Mouse (Mus musculus): ENCODE data around the gene Frk. TPM values are rescaled to one million over a fixed set of nuclear protein-coding genes. Genes with fewer than 3 reads are reported as not detected.

The Frk gene
- polyA plus RNA-seq, 1 experiment from 2014 or later: 14.3 TPM

GRCm38 (mm10) chr10:34511192-34511591 lies 28.0 kb downstream of the Frk start:
- H3K9me3 ChIP-seq: no peaks in the 10 kb centered on the region
- WGBS: 46% methylated on average over 3 of the region's 3 CpGs
- no peaks in the 10 kb centered on the region for H3K36me3 ChIP-seq
- no peak overlapping the region for H3K4me2 ChIP-seq
- H3K4me3 ChIP-seq (replicated peaks): no peak overlapping the region
- H3K9ac ChIP-seq: no peak overlapping the region
- ATAC-seq (ENCODE audit: insufficient read depth, low FRiP score, low read depth): no peak
- no peak overlapping the region for H3K27ac ChIP-seq
- H3K27me3 ChIP-seq (replicated peaks): no peaks in the 10 kb centered on the region
- no peaks in the 10 kb centered on the region for H3K4me1 ChIP-seq

DNA sequence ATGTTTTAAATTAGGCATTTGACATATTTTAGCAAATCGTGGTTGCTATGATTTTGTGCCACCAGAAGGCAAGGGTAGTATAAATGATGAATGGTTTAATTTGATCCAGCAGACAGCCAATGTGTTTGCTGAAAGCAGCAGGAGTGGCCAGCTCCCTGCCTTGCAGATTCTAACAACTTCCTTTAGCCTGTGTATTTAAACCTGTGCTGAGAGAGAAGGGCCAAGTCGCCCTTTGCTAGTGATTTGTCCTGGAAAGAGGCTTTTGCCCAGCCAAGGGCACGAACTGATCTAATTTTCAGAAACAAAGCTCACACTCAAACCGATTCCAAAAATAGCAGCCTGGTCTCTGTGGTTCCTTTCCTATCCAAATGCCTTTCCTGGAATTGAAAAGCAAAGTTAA lies 29.4 kb downstream of the Frk start:
- Histone ChIP-seq H3K4me2 (no peak overlapping the region), H3K27ac (no peak overlapping the region), H3K4me3 (replicated peaks) (no peak overlapping the region)

GRCm38 (mm10) chr10:34525598-34525997 lies 42.4 kb downstream of the Frk start:
- Histone ChIP-seq H3K27me3 (replicated peaks) (no peaks in the 10 kb centered on the region), H3K4me2 (no peak overlapping the region), H3K36me3 (no peaks in the 10 kb centered on the region), H3K4me3 (replicated peaks) (no peak overlapping the region), H3K9me3 (no peaks in the 10 kb centered on the region; the same call in 1 of the 2 replicates), H3K27ac (no peak overlapping the region), H3K4me1 (no peaks in the 10 kb centered on the region), H3K9ac (no peak overlapping the region)
- WGBS: 79% methylated on average over 1 of the region's 1 CpGs
- ATAC-seq (ENCODE audit: insufficient read depth, low FRiP score, low read depth): no peak

More for the DNA sequence above, 29.4 kb downstream of the Frk start:
- Histone ChIP-seq H3K9me3 (no peaks in the 10 kb centered on the region), H3K27me3 (replicated peaks) (no peaks in the 10 kb centered on the region), H3K9ac (no peak overlapping the region), H3K4me1 (no peaks in the 10 kb centered on the region), H3K36me3 (no peaks in the 10 kb centered on the region)
- WGBS: 18% methylated on average over 4 of the region's 4 CpGs
- ATAC-seq (ENCODE audit: insufficient read depth, low FRiP score, low read depth): no peak

GRCm38 (mm10) chr10:34531766-34532165 lies 48.6 kb downstream of the Frk start:
- Histone ChIP-seq H3K4me1 (no peaks in the 10 kb centered on the region), H3K4me3 (replicated peaks) (no peak overlapping the region), H3K9ac (no peak overlapping the region), H3K27ac (no peak overlapping the region), H3K4me2 (no peak overlapping the region), H3K36me3 (no peaks in the 10 kb centered on the region), H3K9me3 (no peaks in the 10 kb centered on the region; the same call in 1 of the 2 replicates), H3K27me3 (replicated peaks) (no peaks in the 10 kb centered on the region)
- no peak for ATAC-seq (ENCODE audit: insufficient read depth, low FRiP score, low read depth)
- 70% methylated on average over 1 of the region's 1 CpGs for WGBS

DNA sequence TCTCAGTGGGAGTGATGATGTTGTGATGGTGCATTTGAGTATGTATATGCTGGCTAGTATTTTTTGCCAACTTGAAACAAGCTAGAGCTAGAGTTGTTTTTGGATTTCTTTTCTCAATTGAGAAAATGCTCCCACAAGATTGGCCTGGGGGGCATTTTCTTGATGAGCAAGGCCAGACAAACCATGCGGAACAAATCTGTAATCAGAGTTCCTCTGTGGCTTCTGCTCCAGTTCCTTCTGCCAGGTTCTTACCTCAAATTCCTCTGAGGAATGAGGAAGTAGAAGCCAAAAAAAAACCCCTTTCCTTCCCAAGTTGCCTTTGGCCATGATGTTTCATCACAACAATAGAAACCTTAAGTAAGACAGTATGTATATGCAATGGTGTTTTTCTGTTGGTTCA lies 49.3 kb downstream of the Frk start:
- Histone ChIP-seq H3K36me3 (no peaks in the 10 kb centered on the region), H3K4me1 (no peaks in the 10 kb centered on the region), H3K27me3 (replicated peaks) (no peaks in the 10 kb centered on the region), H3K27ac (no peak overlapping the region), H3K4me3 (replicated peaks) (no peak overlapping the region), H3K9ac (no peak overlapping the region), H3K4me2 (no peak overlapping the region), H3K9me3 (no peaks in the 10 kb centered on the region; the same call in 1 of the 2 replicates)
- ATAC-seq (ENCODE audit: insufficient read depth, low FRiP score, low read depth): no peak
- 79% methylated on average over 1 of the region's 1 CpGs for WGBS

DNA sequence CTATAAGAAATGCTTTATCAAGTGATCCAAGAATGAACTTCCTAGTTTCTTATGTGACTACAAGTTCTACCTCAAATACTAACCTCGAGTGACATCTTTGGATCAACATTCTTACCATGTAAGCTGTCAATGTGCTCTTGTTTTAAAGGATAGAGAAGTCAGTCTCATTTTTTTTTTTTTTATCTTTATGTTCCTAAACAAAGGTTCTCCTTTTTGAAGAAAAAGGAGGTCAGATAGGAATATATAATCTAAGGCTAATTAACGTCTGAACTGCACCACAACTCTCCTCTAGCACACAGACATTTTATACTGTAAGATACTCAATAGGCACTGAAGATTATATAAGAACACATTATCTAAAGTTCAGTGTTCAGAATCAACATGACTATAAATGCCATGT lies 57.5 kb downstream of the Frk start:
- WGBS: 71% methylated on average over 2 of the region's 2 CpGs
- H3K27me3 ChIP-seq (replicated peaks): no peaks in the 10 kb centered on the region
- no peaks in the 10 kb centered on the region for H3K36me3 ChIP-seq
- no peaks in the 10 kb centered on the region for H3K4me1 ChIP-seq
- no peak overlapping the region for H3K9ac ChIP-seq
- ATAC-seq (ENCODE audit: insufficient read depth, low FRiP score, low read depth): no peak
- no peak overlapping the region for H3K27ac ChIP-seq
- H3K4me3 ChIP-seq (replicated peaks): no peak overlapping the region
- no peaks in the 10 kb centered on the region for H3K9me3 ChIP-seq
- H3K4me2 ChIP-seq: no peak overlapping the region

DNA sequence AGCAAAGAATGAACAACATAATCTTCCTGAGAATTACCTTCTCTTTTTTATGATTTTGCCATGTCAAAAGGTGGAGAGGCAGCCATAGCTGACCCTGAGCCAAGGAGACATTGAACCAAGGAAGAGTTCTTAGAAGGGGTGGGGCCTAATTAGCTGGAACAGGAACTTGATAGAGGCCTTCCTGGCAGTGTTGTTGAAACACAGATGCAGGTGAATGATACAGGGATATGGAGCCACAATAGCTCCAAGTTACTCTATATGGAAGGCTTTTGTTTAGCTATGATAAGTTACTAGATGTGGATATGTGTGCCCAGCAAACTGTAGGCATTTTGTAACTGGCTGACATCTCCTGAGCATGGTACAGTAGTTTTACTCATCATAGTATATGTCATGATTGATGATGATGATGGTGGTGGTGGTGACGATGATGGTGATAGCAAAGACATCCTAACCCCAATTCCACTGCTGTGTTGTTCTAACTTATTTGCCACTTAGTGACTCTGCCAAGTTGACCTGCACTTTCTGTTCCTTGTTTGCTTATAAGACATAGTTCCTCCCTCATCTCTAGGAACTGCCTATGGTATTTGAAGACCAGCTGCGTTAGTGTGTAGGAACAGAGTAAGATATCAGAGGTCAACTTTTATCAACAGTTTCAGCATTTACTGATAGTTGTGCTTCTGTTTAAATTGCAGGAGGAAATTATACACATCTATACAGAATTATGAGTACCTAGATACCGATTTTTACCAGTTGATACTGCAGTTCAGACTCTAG lies 58.7 kb downstream of the Frk start:
- Histone ChIP-seq H3K27me3 (replicated peaks) (no peaks in the 10 kb centered on the region), H3K4me2 (no peak overlapping the region), H3K9ac (no peak overlapping the region), H3K4me1 (no peaks in the 10 kb centered on the region), H3K9me3 (no peaks in the 10 kb centered on the region), H3K4me3 (replicated peaks) (no peak overlapping the region), H3K36me3 (no peaks in the 10 kb centered on the region), H3K27ac (no peak overlapping the region)
- no peak for ATAC-seq (ENCODE audit: insufficient read depth, low FRiP score, low read depth)
- WGBS: 69% methylated on average over 3 of the region's 3 CpGs

GRCm38 (mm10) chr10:34550612-34551011 lies 67.4 kb downstream of the Frk start:
- H3K9me3 ChIP-seq: no peaks in the 10 kb centered on the region
- no peak for ATAC-seq (ENCODE audit: insufficient read depth, low FRiP score, low read depth)
- H3K27ac ChIP-seq: no peak overlapping the region
- no peak overlapping the region for H3K4me3 ChIP-seq (replicated peaks)
- 73% methylated on average over 5 of the region's 5 CpGs for WGBS
- H3K36me3 ChIP-seq: no peaks in the 10 kb centered on the region
- no peak overlapping the region for H3K9ac ChIP-seq
- no peaks in the 10 kb centered on the region for H3K4me1 ChIP-seq
- no peaks in the 10 kb centered on the region for H3K27me3 ChIP-seq (replicated peaks)
- H3K4me2 ChIP-seq: no peak overlapping the region

- no peak for ATAC-seq (ENCODE audit: insufficient read depth, low FRiP score, low read depth)
- no peak overlapping the region for H3K9ac ChIP-seq
- no peaks in the 10 kb centered on the region for H3K9me3 ChIP-seq
- 75% methylated on average over 5 of the region's 5 CpGs for WGBS
- no peaks in the 10 kb centered on the region for H3K36me3 ChIP-seq
- H3K4me1 ChIP-seq: no peaks in the 10 kb centered on the region
- H3K27me3 ChIP-seq (replicated peaks): no peaks in the 10 kb centered on the region
- no peak overlapping the region for H3K4me3 ChIP-seq (replicated peaks)
- H3K4me2 ChIP-seq: no peak overlapping the region
- H3K27ac ChIP-seq: no peak overlapping the region
Measured at GRCm38 (mm10) chr10:34551636-34552035, 68.4 kb downstream of the Frk start.

- no peak for ATAC-seq (ENCODE audit: insufficient read depth, low FRiP score, low read depth)
- Histone ChIP-seq H3K4me3 (replicated peaks) (no peak overlapping the region), H3K9me3 (no peaks in the 10 kb centered on the region), H3K27me3 (replicated peaks) (no peaks in the 10 kb centered on the region), H3K4me1 (no peaks in the 10 kb centered on the region), H3K27ac (no peak overlapping the region), H3K36me3 (no peaks in the 10 kb centered on the region), H3K9ac (no peak overlapping the region), H3K4me2 (no peak overlapping the region)
- 81% methylated on average over 1 of the region's 1 CpGs for WGBS
Measured at GRCm38 (mm10) chr10:34563518-34564176, 80.4 kb downstream of the Frk start.

DNA sequence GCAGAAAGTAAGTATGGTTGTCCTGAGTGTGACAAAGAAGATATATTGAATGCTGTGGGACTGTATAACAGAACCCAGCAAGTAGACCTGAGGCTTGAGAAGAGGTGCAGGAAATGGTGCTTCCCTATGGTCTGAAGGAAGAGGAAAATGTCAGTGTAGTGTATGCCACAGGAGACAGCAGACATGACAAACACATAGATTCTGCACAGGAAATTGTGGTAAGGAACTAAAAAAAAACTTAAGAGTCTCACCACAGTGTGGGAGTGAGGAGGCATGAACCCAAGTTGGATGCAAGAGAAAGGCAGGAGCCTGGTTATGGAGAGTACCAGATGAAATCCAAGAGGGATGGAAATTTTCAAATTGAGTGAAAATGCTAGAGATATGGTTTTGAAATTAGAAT lies 132.3 kb downstream of the Frk start:
- no peaks in the 10 kb centered on the region for H3K9me3 ChIP-seq
- no peaks in the 10 kb centered on the region for H3K27me3 ChIP-seq (replicated peaks)
- H3K9ac ChIP-seq: no peak overlapping the region
- H3K4me3 ChIP-seq (replicated peaks): no peak overlapping the region
- no peaks in the 10 kb centered on the region for H3K4me1 ChIP-seq
- no peak overlapping the region for H3K27ac ChIP-seq
- H3K4me2 ChIP-seq: no peak overlapping the region
- ATAC-seq (ENCODE audit: insufficient read depth, low FRiP score, low read depth): no peak
- no peaks in the 10 kb centered on the region for H3K36me3 ChIP-seq

DNA sequence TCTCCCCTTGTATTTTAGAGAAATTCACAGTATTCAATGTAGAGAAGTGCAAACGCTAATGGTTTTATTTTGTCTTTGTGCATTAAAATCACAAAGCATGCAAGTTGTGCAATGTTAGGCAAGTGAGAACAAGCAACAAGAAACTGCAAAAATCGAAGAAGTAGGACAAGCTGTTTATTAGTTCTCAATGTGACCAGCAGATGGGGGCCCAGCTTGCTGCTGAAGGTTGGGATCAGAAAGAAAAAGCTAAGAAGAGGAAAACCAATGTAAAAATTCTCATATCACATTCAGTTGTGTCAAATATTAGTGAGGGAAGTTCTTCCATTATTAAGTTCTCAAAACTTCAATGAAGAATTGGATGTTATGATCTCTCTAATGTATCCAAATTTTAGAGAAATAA lies 134.0 kb downstream of the Frk start:
- H3K9ac ChIP-seq: no peak overlapping the region
- ATAC-seq (ENCODE audit: insufficient read depth, low FRiP score, low read depth): no peak
- H3K4me1 ChIP-seq: no peaks in the 10 kb centered on the region
- WGBS: 51% methylated on average over 2 of the region's 2 CpGs
- no peak overlapping the region for H3K4me2 ChIP-seq
- H3K4me3 ChIP-seq (replicated peaks): no peak overlapping the region
- no peaks in the 10 kb centered on the region for H3K36me3 ChIP-seq
- no peaks in the 10 kb centered on the region for H3K9me3 ChIP-seq
- H3K27me3 ChIP-seq (replicated peaks): no peaks in the 10 kb centered on the region
- H3K27ac ChIP-seq: no peak overlapping the region
